Mouse (Mus musculus) CH12.LX (cell line): ENCODE measurements around the gene Akap4. TPM values are rescaled to one million over a fixed set of nuclear protein-coding genes. Genes with fewer than 3 reads are reported as not detected.
A peak's percentile ranks its signal among the peaks of the same experiment; 100 is the strongest.

Experiments used
- DNase-seq: peaks from one replicate; pipeline ENCODE4 v3.0.0-alpha.2; 2013; ENCODE audit errors: extremely low read depth
- H3K27ac ChIP-seq: 2 replicates; pipeline ENCODE4 v1.5.1; 2012; ENCODE audit warnings: low read depth, mild to moderate bottlenecking, control low read depth, moderate library complexity; ENCODE audit not compliant: insufficient read depth
- H3K27me3 ChIP-seq: replicated peaks from 2 replicates; pipeline ENCODE3; 2012; ENCODE audit warnings: inconsistent platforms
- H3K36me3 ChIP-seq, 2 experiments: replicated peaks in 1 of 2; 2 replicates each; pipeline versions ENCODE3 to v1.6.1; 2012; ENCODE audit warnings: inconsistent platforms in 1 of 2, low read length in 1 of 2, mild to moderate bottlenecking in 1 of 2, mixed read lengths in 1 of 2, moderate library complexity in 1 of 2; ENCODE audit not compliant: control insufficient read depth in 1 of 2, insufficient read depth in 1 of 2
- H3K4me1 ChIP-seq, 2 experiments: 2 replicates each; pipeline ENCODE4 v1.6.1; 2012; ENCODE audit warnings: inconsistent platforms in 1 of 2, moderate library complexity in 1 of 2; ENCODE audit not compliant: insufficient read depth in 2 of 2, control insufficient read depth in 1 of 2
- H3K4me2 ChIP-seq: 2 replicates; pipeline ENCODE4 v1.6.1; 2012; ENCODE audit warnings: low read depth, mild to moderate bottlenecking, control low read depth; ENCODE audit not compliant: poor library complexity, insufficient read depth, severe bottlenecking
- H3K4me3 ChIP-seq, 3 experiments: fragments of 150-350 bp in 1 of 3; sonication (generic) in 1 of 3; replicated peaks in 1 of 3; 2 replicates each; pipeline versions ENCODE3 to v1.5.1; 2011 to 2012; ENCODE audit warnings: low read depth in 2 of 3, low read length in 2 of 3, mild to moderate bottlenecking in 2 of 3, moderate library complexity in 2 of 3, control low read depth in 1 of 3, improper control_type of control experiment in 1 of 3, inconsistent platforms in 1 of 3, mixed read lengths in 1 of 3; ENCODE audit not compliant: poor library complexity in 1 of 3
- H3K79me2 ChIP-seq: replicated peaks from 2 replicates; pipeline ENCODE4 v1.6.1; 2012; ENCODE audit warnings: mild to moderate bottlenecking, moderate library complexity; ENCODE audit not compliant: control insufficient read depth, poor library complexity, insufficient read depth, severe bottlenecking; ENCODE audit errors: extremely low read depth
- H3K9ac ChIP-seq: 2 replicates; pipeline ENCODE4 v1.6.1; 2012; ENCODE audit warnings: low read depth, mild to moderate bottlenecking, control low read depth, moderate library complexity; ENCODE audit not compliant: insufficient read depth
- H3K9me3 ChIP-seq: replicated peaks from 2 replicates; pipeline ENCODE3; 2012; ENCODE audit warnings: low read length, inconsistent platforms, mixed read lengths
- CHD1 ChIP-seq: IDR thresholded peaks from 2 replicates; pipeline ENCODE4 v1.6.1; 2012; ENCODE audit warnings: low read depth, low read length, improper control_type of control experiment, inconsistent platforms
- CHD2 ChIP-seq: IDR thresholded peaks from 2 replicates; pipeline ENCODE4 v1.6.1; 2011; ENCODE audit warnings: low read length, improper control_type of control experiment
- CTCF ChIP-seq, 2 experiments: IDR thresholded peaks in 1 of 2; conservative IDR thresholded peaks in 1 of 2; 2 replicates each; pipeline ENCODE4 v1.5.1; 2011 to 2012; ENCODE audit warnings: low read depth in 2 of 2, low read length in 2 of 2, improper control_type of control experiment in 1 of 2, inconsistent platforms in 1 of 2, mild to moderate bottlenecking in 1 of 2, moderate library complexity in 1 of 2
- E2F4 ChIP-seq: IDR thresholded peaks from 2 replicates; pipeline ENCODE4 v1.6.1; 2011; ENCODE audit warnings: low read depth, low read length, improper control_type of control experiment; ENCODE audit not compliant: insufficient replicate concordance
- ETS1 ChIP-seq: conservative IDR thresholded peaks from 2 replicates; pipeline ENCODE4 v1.6.1; 2012; ENCODE audit warnings: low read depth, mild to moderate bottlenecking, inconsistent platforms, low read length, improper control_type of control experiment, moderate library complexity
- GABPA ChIP-seq: IDR thresholded peaks from 2 replicates; pipeline ENCODE4 v1.6.1; 2012; ENCODE audit warnings: low read depth, low read length, improper control_type of control experiment, inconsistent platforms; ENCODE audit not compliant: insufficient replicate concordance
- IRF4 ChIP-seq: IDR thresholded peaks from 2 replicates; pipeline ENCODE4 v1.6.1; 2014; ENCODE audit warnings: low read depth, mild to moderate bottlenecking, inconsistent platforms, low read length, improper control_type of control experiment
- JUN ChIP-seq: IDR thresholded peaks from 2 replicates; pipeline ENCODE4 v1.6.1; 2011; ENCODE audit warnings: low read depth, mild to moderate bottlenecking, low read length, improper control_type of control experiment, moderate library complexity; ENCODE audit not compliant: insufficient read depth
- KAT2A ChIP-seq: IDR thresholded peaks from 2 replicates; pipeline ENCODE4 v1.6.1; 2012; ENCODE audit warnings: low read length, improper control_type of control experiment, inconsistent platforms; ENCODE audit not compliant: insufficient replicate concordance
- MAFK ChIP-seq: IDR thresholded peaks from 2 replicates; pipeline ENCODE4 v1.6.1; 2011; ENCODE audit warnings: low read length, improper control_type of control experiment; ENCODE audit not compliant: insufficient replicate concordance
- MXI1 ChIP-seq: IDR thresholded peaks from 2 replicates; pipeline ENCODE4 v1.6.1; 2011; ENCODE audit warnings: mild to moderate bottlenecking, low read depth, low read length, improper control_type of control experiment
- NRF1 ChIP-seq: IDR thresholded peaks from 2 replicates; pipeline ENCODE4 v1.6.1; 2014; ENCODE audit warnings: low read depth, mild to moderate bottlenecking, inconsistent platforms, low read length, improper control_type of control experiment, moderate library complexity
- RAD21 ChIP-seq: IDR thresholded peaks from 2 replicates; pipeline ENCODE4 v1.6.1; 2011; ENCODE audit warnings: low read depth, mild to moderate bottlenecking, low read length, improper control_type of control experiment, moderate library complexity
- RCOR1 ChIP-seq: conservative IDR thresholded peaks from 2 replicates; pipeline ENCODE4 v1.6.1; 2012; ENCODE audit warnings: low read depth, mild to moderate bottlenecking, inconsistent platforms, low read length, improper control_type of control experiment
- SMC3 ChIP-seq: IDR thresholded peaks from 2 replicates; pipeline ENCODE4 v1.6.1; 2011; ENCODE audit warnings: low read depth, low read length, improper control_type of control experiment
- TBP ChIP-seq: conservative IDR thresholded peaks from 2 replicates; pipeline ENCODE4 v1.6.1; 2011; ENCODE audit warnings: low read depth, low read length, improper control_type of control experiment
- TCF12 ChIP-seq: IDR thresholded peaks from 2 replicates; pipeline ENCODE4 v1.6.1; 2014; ENCODE audit warnings: low read depth, mild to moderate bottlenecking, inconsistent platforms, low read length, improper control_type of control experiment
- USF1 ChIP-seq: IDR thresholded peaks from 2 replicates; pipeline ENCODE4 v1.6.1; 2014; ENCODE audit warnings: low read depth, mild to moderate bottlenecking, inconsistent platforms, low read length, improper control_type of control experiment
- ZC3H11A ChIP-seq: IDR thresholded peaks from 2 replicates; pipeline ENCODE4 v1.6.1; 2012; ENCODE audit warnings: low read depth, mild to moderate bottlenecking, inconsistent platforms, low read length, improper control_type of control experiment
- ZMIZ1 ChIP-seq: IDR thresholded peaks from 2 replicates; pipeline ENCODE4 v1.6.1; 2012; ENCODE audit warnings: low read depth, mild to moderate bottlenecking, inconsistent platforms, low read length, improper control_type of control experiment
- ZNF384 ChIP-seq: IDR thresholded peaks from 2 replicates; pipeline ENCODE4 v1.6.1; 2012; ENCODE audit warnings: low read depth, low read length, improper control_type of control experiment, inconsistent platforms
- dilution Hi-C: fragments of 300-500 bp; cut with MboI; formaldehyde crosslinking; loops from 2 replicates; pipeline ENCODE4 v1.14.3; 2020; ENCODE audit warnings: low sequenced_read_pairs; ENCODE audit not compliant: extremely low pct_unique_long_range_greater_than_20kb, extremely low pct_ligation_motif_present
- in situ Hi-C: fragments of 300-500 bp; cut with MboI; formaldehyde crosslinking; loops from 3 replicates; pipeline ENCODE4 v1.14.3; 2019; ENCODE audit warnings: low sequenced_read_pairs, low pct_ligation_motif_present, low pct_unique_long_range_greater_than_20kb, mixed read lengths
- polyA plus RNA-seq: library from polyadenylated mRNA; unstranded; fragments of >175 nt; gene quantifications from 2 replicates; pipeline ENCODE4 v1.2.1, GENCODE M21; 2012; ENCODE audit warnings: low read depth; ENCODE audit not compliant: insufficient read length
- total RNA-seq, 2 experiments: library from RNA; depleted of rRNA; stranded (reverse); fragments of 300-350 nt in 1 of 2; fragments of >200 nt in 1 of 2; gene quantifications; 2 replicates each; pipeline ENCODE4 v1.2.3; 2012 to 2014

Akap4 gene
- total and polyA plus RNA-seq, 3 experiments, result not detected

GRCm38 (mm10) chrX:7064109-7064508 is 3.2 kb upstream of the Akap4 start:
- H3K4me1 ChIP-seq, result no peaks in the 10 kb centered on the region
- no peaks in the 10 kb centered on the region for H3K36me3 ChIP-seq
- H3K9ac ChIP-seq, result no peak overlapping the region
- TF ChIP-seq ZMIZ1, result no peak
- peak; percentile 89 for TF ChIP-seq MAFK
- no peak for TF ChIP-seq USF1
- DNase-seq, result no peak
- in situ Hi-C loops, result no loop called here
- no peaks in the 10 kb centered on the region for H3K27me3 ChIP-seq
- dilution Hi-C loops, result no loop called here
- H3K4me2 ChIP-seq, result no peak overlapping the region
- no peaks in the 10 kb centered on the region for H3K9me3 ChIP-seq
- no peak overlapping the region for H3K27ac ChIP-seq
- H3K79me2 ChIP-seq, result no peaks in the 10 kb centered on the region
- no peak overlapping the region for H3K4me3 ChIP-seq

- no peak overlapping the region for H3K9ac ChIP-seq
- no peak overlapping the region for H3K27ac ChIP-seq
Observed at GRCm38 (mm10) chrX:7068002-7068401, 683 bp downstream of the Akap4 start.

GRCm38 (mm10) chrX:7079820-7080429 is 12.6 kb downstream of the Akap4 start:
- H3K36me3 ChIP-seq, result no peaks in the 10 kb centered on the region
- in situ Hi-C loops, result no loop called here
- H3K27me3 ChIP-seq, result no peaks in the 10 kb centered on the region
- no peak for DNase-seq
- H3K4me3 ChIP-seq, result no peak overlapping the region
- H3K4me1 ChIP-seq, result no peaks in the 10 kb centered on the region
- no peaks in the 10 kb centered on the region for H3K79me2 ChIP-seq
- no peaks in the 10 kb centered on the region for H3K9me3 ChIP-seq
- dilution Hi-C loops, result no loop called here
- no peak overlapping the region for H3K27ac ChIP-seq
- H3K9ac ChIP-seq, result no peak overlapping the region
- TF ChIP-seq CTCF (conservative IDR thresholded peaks at IDR 0.05 in 1 of 2, IDR thresholded peaks at IDR 0.05 in 1 of 2; ENCODE audit: low read depth in 2 of 2, low read length in 2 of 2) (no peak), MAFK (no peak), SMC3 (no peak), GABPA (no peak), CHD2 (no peak), CHD1 (no peak), RCOR1 (no peak), ZC3H11A (no peak), KAT2A (no peak), MXI1 (no peak), TBP (no peak), E2F4 (no peak), ETS1 (no peak), USF1 (no peak), ZNF384 (no peak), TCF12 (no peak), RAD21 (no peak), JUN (no peak), ZMIZ1 (no peak), NRF1 (no peak)
- TF ChIP-seq, all 38 proteins: peak for 0
- H3K4me2 ChIP-seq, result no peak overlapping the region

More at GRCm38 (mm10) chrX:7068002-7068401, 683 bp downstream of the Akap4 start:
- no peaks in the 10 kb centered on the region for H3K9me3 ChIP-seq
- no peak for DNase-seq
- H3K4me1 ChIP-seq, result no peaks in the 10 kb centered on the region
- H3K36me3 ChIP-seq, result no peaks in the 10 kb centered on the region
- no peaks in the 10 kb centered on the region for H3K79me2 ChIP-seq
- no peaks in the 10 kb centered on the region for H3K27me3 ChIP-seq
- dilution Hi-C loops, result no loop called here
- H3K4me3 ChIP-seq, result no peak overlapping the region
- no peak overlapping the region for H3K4me2 ChIP-seq
- no peak for TF ChIP-seq ZNF384
- TF ChIP-seq RCOR1, result no peak
- no peak for TF ChIP-seq NRF1
- TF ChIP-seq IRF4, result no peak
- in situ Hi-C loops, result no loop called here
